Mouse (Mus musculus) retina, adult 2 months (tissue): ENCODE measurements around the gene Ergic1.

Experiments used
- DNase-seq: peaks from one replicate; pipeline ENCODE4 v3.0.0-alpha.2; 2012; ENCODE audit warnings: low read depth, low spot score

Ergic1 gene

DNA sequence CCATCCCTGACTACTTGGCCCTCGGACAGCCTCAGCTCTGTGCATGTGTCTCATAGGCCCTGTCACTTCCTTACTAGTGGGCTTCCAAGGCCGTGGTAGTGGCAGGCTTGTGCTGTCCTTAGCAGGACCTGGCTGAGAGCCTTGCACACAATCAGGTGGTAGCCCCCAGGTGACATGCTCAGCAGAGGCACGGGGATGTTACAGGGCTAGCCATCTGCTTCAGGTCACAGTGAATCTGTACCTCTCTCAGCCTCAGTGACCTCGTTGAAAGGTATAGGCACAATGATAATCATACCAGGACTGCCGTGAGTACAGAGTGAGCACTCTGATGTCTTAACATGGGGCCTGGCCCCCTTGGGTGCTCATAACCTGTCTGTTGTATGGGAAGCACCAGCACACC, 13.4 kb downstream of the Ergic1 start:
- no peak for DNase-seq

DNA sequence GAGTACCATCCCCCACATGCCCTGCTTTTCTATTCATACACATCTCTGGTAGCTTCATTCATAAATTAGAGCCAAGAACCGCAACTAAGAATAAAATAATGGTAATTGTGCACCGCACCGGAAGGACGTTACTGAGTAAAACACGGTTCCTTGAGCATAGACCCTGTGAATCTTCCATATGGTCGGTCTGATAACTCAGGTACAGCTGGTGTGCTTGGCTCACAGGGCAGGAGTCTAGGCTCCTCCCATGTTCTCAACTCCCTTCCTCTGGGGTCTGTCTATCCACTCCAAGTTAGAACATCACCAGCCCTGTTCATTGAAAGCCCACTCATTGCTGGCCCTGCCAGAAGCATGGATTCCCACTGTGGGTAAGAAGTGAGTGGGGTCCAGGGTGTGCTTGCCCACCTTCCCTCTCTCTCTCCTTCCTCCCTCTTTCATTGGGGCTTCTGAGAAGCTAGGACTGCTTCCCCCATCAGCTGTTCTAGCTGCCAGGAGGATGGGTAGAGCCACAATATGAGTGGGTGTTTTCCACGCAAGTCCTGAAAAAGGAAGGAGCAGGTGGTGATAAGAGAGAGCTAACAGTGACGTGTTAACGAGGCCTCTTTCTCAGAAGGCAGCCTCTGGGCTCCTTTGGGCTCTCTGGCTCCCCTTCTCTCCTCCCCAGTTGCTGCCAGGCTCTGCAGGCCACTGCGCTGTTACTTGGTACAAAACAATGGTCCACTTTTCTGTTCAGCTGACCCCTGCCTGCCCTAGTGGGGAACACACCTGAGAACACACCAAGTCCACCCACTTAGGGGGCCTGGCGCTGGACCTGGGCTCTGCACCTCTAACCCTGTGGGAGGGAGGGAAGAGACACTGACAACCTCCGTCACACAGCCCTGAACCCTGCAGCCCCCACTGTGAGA, 14.7 kb downstream of the Ergic1 start:
- no peak for DNase-seq

DNA sequence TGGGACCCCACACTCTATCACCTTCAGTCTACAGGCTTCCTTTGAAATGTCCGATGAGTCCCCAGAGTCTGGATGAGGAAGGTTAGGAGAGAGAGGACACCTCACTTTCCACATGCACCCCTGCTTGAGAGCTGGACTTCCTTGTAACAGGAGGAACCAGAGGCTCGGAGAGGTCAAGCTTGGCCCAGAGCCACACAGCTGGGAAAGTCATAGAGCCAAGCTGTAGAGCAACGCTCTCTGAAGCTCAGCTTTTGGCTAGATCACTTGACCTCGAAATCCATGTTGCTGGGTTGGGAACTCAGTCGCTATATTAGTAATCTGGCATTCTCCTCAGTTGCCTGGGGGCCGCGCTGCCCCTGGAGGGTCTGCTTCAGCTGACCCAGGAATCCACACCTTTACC, 15.5 kb downstream of the Ergic1 start:
- no peak for DNase-seq

DNA sequence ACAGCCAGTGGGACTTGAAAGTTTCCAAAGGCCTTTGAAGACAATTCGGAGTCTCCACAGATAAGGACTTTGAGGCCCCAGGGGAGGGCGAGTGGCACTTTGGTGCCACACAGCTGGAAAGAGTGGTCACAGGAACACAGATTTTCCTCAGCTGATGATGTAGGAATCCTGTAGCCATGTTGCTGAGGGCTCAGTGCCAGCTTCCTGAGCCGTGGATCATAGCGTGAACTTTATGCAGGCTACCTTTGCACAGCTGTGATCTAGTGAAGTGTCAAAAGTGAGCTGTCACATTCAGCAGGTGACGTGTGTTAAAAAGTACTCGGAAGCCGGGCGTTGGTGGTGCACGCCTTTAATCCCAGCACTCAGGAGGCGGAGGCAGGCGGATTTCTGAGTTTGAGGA, 16.0 kb downstream of the Ergic1 start:
- no peak for DNase-seq

- DNase-seq, result no peak
Measured at GRCm38 (mm10) chr17:26578162-26578561, 16.9 kb downstream of the Ergic1 start.

- no peak for DNase-seq
Measured at GRCm38 (mm10) chr17:26578771-26579170, 17.5 kb downstream of the Ergic1 start.

GRCm38 (mm10) chr17:26579396-26579795, 18.1 kb downstream of the Ergic1 start:
- DNase-seq, result no peak

- no peak for DNase-seq
Measured at GRCm38 (mm10) chr17:26580873-26581401, 19.6 kb downstream of the Ergic1 start.

DNA sequence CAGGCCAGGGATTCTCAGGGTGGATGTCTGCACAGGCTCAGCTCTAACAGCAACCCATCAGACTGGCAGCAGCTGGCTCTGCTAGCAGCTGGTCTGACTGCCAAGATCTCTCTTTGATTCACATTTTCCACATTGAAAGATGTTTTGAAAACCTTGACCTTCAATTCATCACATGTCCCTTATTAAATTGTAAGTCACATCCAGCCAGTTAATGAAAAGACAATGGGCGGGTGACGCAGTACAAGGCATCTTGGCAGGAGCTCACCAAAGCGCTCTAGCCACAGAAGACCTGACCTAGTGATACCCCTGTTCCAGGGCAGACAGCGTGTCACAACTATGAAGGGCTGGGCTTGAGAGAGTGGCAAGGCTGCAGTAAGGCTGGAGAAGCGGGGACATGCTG, 21.0 kb downstream of the Ergic1 start:
- no peak for DNase-seq

GRCm38 (mm10) chr17:26583056-26583455, 21.8 kb downstream of the Ergic1 start:
- DNase-seq, result no peak

DNA sequence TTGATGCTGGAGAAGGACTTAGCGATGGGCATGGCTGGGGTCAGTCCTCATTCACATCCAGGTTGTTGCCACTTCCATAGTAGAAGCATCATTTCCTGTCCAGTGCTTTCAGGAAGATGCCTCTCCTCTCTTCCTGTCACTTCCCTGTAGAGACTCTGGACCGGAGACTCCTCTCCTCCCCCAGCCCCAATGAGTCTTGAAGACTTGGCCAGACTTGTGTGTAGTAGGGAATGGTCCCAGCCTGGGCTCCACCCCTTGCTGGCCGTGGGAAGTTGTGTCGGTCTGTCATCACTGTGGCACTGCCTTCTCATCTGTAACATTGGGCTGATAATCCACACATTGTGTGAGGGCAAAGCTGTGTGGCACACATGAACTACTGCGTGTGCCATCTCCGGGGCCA, 22.3 kb downstream of the Ergic1 start:
- no peak for DNase-seq

GRCm38 (mm10) chr17:26584063-26584462, 22.8 kb downstream of the Ergic1 start:
- no peak for DNase-seq

GRCm38 (mm10) chr17:26584558-26585136, 23.4 kb downstream of the Ergic1 start:
- no peak for DNase-seq

DNA sequence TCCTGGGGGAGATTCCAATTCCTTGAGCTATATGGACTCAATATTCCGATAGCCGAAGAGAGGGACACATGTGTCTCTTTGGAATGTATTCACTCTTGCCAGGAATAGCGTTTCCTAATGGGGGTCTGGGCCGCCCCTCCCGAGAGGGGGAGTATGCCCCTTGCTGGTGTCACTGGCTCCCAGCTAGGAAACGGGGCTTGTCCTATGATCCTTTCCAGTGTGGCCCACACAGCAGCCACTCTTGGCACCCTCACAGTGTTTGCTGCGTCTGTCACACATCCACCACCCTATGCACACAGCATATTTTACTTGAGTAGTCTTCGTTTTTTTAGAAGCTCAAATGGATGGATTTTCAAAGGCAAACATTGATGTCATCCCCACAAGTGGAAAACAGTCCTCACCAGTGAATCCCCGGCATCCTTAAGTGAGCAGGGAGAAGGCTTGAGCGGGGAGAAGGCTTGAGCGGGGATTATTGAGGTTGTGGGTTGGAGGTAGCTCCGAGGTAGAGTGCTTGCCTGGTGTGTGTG, 26.7 kb downstream of the Ergic1 start:
- DNase-seq, result no peak

GRCm38 (mm10) chr17:26592510-26592909, 31.2 kb downstream of the Ergic1 start:
- no peak for DNase-seq

GRCm38 (mm10) chr17:26593199-26593598, 31.9 kb downstream of the Ergic1 start:
- DNase-seq, result no peak

GRCm38 (mm10) chr17:26594171-26594570, 32.9 kb downstream of the Ergic1 start:
- no peak for DNase-seq

DNA sequence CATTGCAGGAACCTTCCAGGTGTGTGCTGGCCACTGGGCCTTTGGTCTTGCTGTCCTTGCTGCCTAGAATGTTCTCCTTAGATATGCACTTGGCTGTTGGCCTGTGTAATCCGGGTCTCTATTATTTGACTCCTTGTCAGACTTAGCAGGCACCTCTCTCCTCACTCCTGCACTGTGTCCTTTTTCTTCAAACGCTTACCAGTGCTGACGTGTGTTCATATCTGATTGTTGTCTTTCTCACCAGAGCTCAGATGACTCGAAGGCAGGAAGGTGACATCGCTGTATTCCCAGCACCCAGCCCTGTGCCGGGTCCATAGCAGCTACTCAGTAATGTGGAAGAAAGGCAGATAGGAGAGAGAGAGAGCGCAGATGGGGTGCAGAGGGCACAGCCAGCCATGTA, 33.7 kb downstream of the Ergic1 start:
- no peak for DNase-seq

DNA sequence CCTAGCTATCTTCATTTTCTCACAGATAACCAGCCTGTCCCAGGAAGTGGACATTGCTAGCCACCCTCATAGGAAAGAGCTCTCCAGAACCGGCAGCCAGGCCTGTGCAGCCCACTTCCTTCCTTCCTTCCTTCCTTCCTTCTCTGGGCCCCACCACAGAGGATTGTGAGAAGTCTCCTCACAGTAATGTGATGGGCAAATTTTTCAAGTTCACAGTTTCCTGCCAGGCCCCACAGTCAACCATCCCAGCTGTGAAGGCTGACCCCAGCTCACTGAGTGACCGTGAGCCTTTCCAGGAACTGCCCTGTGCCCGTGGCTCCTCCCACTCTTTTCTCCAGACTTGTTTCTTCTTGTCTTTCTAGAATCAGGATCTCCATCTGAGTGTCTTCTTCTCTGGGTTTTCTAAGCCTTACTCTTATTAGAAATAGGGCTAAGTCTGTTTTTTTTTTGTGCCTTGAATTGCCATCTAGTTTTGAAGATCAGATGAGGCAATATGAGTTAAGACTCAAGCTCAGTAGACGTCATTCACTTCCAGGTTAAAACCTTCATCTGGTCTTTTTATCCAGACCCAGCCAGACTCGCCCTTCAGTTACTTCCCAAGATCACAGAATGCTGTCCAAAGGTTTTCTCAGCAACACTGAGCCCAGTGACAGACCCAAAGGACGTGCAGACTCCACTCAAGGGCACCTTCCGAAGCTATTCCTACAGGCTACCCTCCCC, 34.3 kb downstream of the Ergic1 start:
- DNase-seq, result no peak

DNA sequence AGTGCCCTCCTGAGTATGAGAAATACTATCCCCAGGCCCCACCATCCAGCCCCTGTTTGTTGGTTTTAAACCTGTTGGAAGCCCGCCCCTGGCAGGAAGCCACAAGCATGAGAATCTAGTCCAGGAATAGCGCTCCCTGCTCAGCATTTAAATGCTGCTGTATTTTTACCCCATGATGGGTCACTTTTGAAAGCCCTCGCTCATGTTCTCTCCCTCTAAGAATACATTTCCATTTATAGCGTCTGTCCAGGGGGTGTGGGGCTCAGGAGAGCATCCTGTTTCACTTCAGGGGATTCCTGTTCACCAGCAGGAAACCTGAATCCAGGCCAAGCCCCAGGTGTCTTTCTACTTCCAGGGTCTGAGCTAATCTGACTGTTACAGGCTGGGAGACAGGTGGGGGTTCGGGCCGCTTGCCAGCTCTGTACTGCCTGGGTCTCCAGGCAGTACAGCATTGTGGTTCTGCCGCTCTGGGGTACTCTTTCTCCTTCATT, 34.9 kb downstream of the Ergic1 start:
- DNase-seq, result no peak

GRCm38 (mm10) chr17:26596856-26597481, 35.7 kb downstream of the Ergic1 start:
- DNase-seq, result no peak
